Mouse (Mus musculus) left cerebral cortex, postnatal 10 days (tissue): ENCODE measurements around the gene Csf2. TPM values are rescaled to one million over a fixed set of nuclear protein-coding genes. Genes with fewer than 3 reads are reported as not detected.

Experiments
- DNase-seq, 2 experiments: peaks; one replicate each; pipeline ENCODE4 v3.0.0; 2021 to 2022; ENCODE audit warnings: low spot score in 2 of 2, mixed read lengths in 1 of 2; ENCODE audit errors: extremely low spot score in 1 of 2
- intact Hi-C: fragments of 180-260 bp; cut with DNase I; formaldehyde crosslinking; loops from one replicate; pipeline ENCODE4 v1.15.1; 2025
- total RNA-seq, 2 experiments: library from RNA; stranded (reverse); gene quantifications; 2 replicates each; pipeline ENCODE4 v1.2.3; 2021

The Csf2 gene
- total RNA-seq, 2 experiments from 2014 or later, result not detected

DNA sequence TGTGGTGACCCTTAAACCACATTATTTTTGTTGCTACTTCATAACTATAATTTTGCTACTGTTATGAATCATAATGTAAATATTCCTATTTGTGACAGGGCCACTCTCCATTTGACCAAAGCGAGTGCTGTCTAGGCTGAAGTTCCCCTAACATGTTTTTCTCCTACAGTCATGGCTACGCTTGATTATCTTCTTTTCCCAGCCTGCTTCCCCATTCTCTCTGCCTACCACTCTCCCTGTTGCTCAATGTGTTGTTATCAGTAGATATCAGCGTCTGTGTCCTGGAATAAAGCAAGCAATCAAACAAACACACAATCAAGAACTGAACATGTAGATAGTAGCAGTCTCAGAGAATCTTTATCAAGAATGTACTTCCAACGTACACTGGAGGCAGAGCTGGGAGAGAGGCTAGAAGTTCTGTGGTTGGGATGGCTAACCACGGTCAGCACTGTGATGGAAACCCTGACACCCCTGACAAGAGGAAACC is 48.1 kb downstream of the Csf2 start:
- DNase-seq, result no peak
- intact Hi-C loops, result no loop called here

Other genes with a start within 250 kb of the Csf2 start
- 1 to 10 TPM; 3.7 to 7.1 TPM for gene Slc22a4, start 221.6 kb downstream of the Csf2 start, total RNA-seq
- gene Pdlim4, start 180.7 kb downstream of the Csf2 start, total RNA-seq, result 10 to 100 TPM; 10.7 to 11.4 TPM
- 10 to 100 TPM; 15.8 to 17.0 TPM for gene P4ha2, start 149.6 kb downstream of the Csf2 start, total RNA-seq
- not detected for gene Il3, start 17.6 kb upstream of the Csf2 start, total RNA-seq
- gene Acsl6, start 54.1 kb upstream of the Csf2 start, total RNA-seq, result 100 to 1,000 TPM; 134 to 136 TPM
- not detected for gene Meikin, start 121.0 kb upstream of the Csf2 start, total RNA-seq
- gene Fnip1, start 188.5 kb upstream of the Csf2 start, total RNA-seq, result 10 to 100 TPM; 23.0 to 23.6 TPM